Mouse (Mus musculus) megakaryocyte progenitor cell, adult 5-6 weeks (primary cell): ENCODE data around the gene Ccdc124. TPM values are rescaled to one million over a fixed set of nuclear protein-coding genes. Genes with fewer than 3 reads are reported as not detected.
A peak's percentile ranks its signal among the peaks of the same experiment; 100 is the strongest.

Experiments
- ATAC-seq: replicated peaks from 2 replicates; pipeline ENCODE4 v1.8.0; 2016; ENCODE audit warnings: mild to moderate bottlenecking, moderate TSS enrichment, inconsistent platforms; ENCODE audit not compliant: poor library complexity
- total RNA-seq, 2 experiments: library from RNA; stranded (forward) in 1 of 2; stranded (reverse) in 1 of 2; fragments of 157-497, 149-512 nt in 1 of 2; fragments of 200-1000 nt in 1 of 2; gene quantifications; 2 replicates each; pipeline versions ENCODE4 v1.2.3 to v1.2.4; 2015 to 2017

Gene Ccdc124
- total RNA-seq, 2 experiments from 2014 or later: 27.6 to 33.9 TPM

GRCm38 (mm10) chr8:70849333-70849990 lies 24.3 kb downstream of the Ccdc124 start:
- ATAC-seq: no peak

- ATAC-seq: peak; percentile 51
Measured at GRCm38 (mm10) chr8:70846371-70847154, 27.2 kb downstream of the Ccdc124 start.

DNA sequence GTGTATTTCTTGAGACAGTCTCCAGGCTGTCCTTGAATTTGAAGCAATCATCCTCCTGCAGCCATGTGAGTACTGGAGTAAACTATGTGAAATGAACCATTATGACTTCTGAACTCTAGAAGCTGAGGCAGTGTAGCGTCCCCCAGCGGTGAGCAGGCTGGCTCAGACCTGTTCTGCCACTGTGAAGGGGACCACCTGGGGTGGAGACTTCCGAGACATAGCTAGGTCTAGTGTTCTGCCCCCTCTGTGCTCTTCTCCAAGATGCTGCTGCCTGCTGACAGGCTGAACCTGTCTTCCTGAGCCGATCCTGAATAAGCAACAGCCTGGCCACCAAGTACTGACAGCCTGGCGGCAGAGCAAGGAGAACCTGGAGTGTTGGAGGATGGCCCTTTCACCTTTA lies 28.6 kb downstream of the Ccdc124 start:
- no peak for ATAC-seq

DNA sequence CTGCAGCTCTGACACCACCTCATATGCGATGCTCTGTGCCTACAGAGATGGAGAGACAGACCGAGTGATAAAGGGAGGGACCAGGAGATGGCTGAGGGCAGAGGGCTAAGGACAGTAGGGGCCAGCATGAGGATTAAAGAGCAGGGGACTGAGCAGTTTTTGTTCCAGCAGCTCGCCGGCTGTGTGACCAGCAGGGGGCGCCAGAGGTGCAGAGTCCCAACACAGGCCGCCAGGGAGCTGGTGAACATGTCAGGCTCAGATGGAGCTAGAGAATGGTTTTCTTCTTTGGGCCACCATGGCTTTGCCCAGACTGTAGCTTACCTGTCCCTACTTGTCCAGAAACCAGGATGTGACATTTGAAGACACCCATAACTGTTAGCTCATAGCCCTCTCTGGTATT lies 29.2 kb downstream of the Ccdc124 start:
- peak; percentile 49 for ATAC-seq

- ATAC-seq: no peak
Measured at GRCm38 (mm10) chr8:70843941-70844340, 29.8 kb downstream of the Ccdc124 start.

DNA sequence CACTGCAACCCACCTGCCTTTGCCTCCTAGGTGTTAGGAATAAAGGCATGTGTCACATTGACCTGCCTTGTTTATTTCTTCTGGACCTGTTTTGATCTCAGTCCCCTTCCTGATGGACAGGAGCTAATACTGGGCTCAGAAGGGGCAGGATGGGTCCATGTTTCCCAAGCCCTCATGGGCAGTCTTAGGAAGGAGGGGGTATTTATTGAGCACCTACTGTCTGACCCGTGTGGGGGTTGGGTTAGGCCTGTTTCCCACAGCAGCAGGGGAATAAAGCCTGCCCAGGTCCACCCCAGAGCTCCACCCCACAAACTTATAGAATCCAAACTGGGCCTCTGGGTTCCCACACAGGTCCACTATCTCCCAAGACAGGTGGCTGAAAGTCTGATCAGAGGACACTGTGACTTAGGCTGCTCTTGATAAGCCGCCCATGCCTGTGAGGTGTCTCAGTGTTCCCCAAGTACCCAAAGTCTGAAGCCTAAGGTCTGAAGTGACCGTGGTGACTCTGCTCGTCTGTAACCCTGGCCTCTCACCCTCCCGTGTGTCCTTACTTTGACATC lies 30.4 kb downstream of the Ccdc124 start:
- 0 out of 2 replicates have a peak, but pooled peaks have one; percentile 5 for ATAC-seq

DNA sequence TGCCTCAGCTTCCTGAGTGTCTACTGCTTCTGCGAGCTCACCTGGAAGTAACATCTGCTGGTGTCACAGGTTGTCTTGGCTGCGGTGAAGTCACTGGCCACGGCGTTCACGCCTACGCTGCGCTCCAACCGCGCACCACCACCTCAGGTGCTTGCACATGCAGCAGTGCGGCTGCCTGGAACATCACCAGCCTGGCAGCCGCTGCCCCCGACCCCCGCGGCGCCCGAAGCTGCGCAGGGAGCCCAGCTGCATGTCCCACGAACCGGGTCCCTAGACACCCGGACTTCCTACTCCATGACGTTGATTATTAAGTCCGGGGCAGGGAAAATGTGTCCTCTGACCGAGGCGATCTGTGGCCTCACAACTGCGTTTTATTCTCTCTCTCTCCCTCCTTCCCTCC lies 31.3 kb downstream of the Ccdc124 start:
- no peak for ATAC-seq

- peak; percentile 42 for ATAC-seq
Measured at GRCm38 (mm10) chr8:70841147-70842072, 32.3 kb downstream of the Ccdc124 start.

DNA sequence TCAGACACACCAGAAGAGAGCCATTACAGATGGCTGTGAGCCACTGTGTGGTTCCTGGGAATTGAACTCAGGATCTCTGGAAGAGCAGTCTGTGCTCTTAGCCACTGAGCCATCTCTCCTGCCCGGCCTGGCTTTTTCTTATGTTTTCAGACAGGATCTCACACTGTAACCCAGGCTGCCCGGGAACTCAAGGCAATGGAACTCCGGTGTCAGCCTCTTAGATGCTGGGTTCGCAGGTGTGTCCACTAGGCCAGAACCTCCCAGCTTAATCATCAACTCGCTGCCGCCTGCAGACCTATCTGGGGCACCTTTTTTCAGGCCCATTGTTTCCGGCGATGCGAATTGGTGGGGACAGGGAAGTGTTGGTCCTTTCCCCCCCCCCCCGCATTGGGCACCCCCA lies 33.1 kb downstream of the Ccdc124 start:
- ATAC-seq: no peak

GRCm38 (mm10) chr8:70839408-70840351 lies 34.1 kb downstream of the Ccdc124 start, which contains the start of gene Arrdc2:
TSS of gene Arrdc2 (minus strand) at chr8:70839720.
- peak; percentile 78 for ATAC-seq

DNA sequence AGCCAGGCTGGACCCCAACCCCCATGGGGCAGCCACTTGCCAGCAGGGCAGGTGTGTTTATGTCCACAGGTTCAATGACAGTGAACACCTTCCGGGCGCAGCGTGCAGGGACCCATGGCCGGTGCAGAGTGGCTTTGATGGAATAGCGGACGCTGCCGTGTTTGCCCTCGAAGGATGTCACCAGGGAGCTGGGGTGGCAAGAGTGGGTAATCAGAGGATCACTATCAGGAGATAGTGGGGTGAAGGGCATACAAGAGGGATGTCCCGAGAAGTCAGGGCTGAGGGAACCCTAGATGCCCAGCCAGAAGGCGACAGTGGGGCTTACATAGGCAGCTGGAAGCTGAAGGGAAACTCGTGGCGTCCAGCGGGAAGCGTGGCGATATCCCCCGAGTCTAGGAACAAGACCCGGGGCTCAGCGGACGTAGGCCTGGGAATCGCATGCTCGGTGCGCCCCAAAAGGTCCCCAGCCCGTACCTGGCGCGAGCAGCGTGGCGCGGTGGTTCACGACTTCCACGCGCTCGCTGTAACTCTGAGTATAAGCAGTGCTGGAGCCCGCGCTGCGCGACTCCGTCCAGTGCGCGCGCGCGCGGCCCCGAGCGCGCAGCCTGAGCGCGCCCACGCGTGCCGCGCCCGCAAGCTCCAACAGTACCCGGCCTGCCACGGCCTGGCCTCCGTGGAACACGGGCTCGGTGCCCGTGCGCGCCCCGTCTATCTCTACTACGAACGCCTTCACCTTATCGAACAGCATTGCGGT lies 34.9 kb downstream of the Ccdc124 start:
- no peak for ATAC-seq

DNA sequence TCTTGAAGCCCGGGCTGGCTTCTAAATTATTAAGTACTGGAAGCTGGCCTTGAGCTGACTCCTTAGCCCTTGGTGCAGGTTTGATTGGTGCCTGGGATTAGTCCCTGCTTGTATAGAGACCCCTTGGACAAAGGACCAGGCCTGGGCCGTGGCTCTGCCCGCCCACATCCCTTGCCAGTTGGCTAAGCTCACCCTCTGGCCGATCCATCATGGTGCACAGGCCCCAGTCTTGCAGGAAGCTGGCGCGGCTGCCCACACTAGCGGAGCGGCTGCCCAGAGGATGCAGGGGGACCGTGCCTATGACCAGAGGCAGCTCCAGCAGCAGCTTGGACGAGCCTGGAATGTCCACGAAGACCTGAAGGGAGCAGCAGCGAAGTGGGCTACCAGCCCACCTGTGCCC lies 37.1 kb downstream of the Ccdc124 start:
- no peak for ATAC-seq

DNA sequence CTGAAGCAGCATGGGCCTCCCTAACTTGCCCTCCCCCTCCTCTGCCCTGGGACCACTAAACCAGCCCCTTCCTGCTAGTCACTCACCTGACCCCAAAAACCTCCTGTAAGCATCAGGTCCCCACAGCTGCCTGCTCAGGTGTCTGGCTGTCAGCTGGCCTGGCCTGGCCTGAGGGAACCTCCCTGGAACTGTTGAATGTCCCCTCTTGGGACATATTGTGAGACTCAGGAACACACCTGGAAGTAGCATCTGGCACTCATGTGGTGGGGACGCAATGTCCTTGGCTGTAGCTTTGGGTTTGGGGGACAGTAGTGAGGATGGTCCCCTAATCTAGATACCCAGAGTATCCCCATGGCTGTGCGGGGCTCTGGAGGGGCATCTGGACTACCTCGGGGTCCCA lies 39.7 kb downstream of the Ccdc124 start:
- ATAC-seq: no peak

DNA sequence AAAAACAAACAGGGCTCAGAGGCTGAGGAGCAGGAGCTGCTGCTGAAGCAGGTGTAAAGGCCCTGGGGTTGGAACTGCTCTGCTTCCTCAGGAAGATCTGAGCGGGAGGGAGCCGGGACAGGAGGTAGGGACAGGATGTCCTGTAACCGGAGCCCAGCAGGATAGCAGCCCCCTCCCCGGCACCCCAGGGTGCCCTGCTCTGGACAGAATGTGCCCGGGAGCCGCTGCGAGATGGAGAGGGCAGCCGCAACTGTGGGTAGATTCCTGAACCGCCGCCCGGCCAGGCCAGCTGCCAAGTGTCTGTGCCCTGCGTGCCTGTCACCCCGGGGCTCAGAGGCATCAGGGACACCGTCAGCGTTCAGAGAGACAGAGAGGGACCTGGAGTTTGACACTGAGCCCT lies 40.2 kb downstream of the Ccdc124 start:
- 0 out of 2 replicates have a peak, but pooled peaks have one; percentile 30 for ATAC-seq

- ATAC-seq: peak; percentile 71
Measured at GRCm38 (mm10) chr8:70833018-70833482, 40.7 kb downstream of the Ccdc124 start.

GRCm38 (mm10) chr8:70832371-70832770 lies 41.4 kb downstream of the Ccdc124 start:
- no peak for ATAC-seq

DNA sequence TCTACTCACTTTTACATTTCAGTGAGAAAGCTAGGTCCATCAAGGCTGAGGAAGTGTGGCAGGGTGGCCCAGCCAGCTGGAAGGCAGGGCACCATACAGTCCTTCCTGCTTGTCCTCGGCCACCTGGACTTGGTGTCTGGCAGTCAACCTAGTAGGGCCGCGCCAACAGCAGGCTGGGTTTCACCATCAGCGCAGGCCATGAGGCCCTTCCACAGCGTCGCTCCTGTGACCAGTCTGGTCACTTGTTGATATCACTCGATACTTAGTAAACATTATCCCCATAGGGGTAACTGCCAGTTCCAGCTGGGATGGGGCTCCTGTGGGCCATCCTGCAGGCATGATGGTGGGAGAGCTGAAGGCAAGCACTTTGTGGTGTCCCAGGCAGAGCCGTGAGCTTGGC lies 42.2 kb downstream of the Ccdc124 start:
- no peak for ATAC-seq

DNA sequence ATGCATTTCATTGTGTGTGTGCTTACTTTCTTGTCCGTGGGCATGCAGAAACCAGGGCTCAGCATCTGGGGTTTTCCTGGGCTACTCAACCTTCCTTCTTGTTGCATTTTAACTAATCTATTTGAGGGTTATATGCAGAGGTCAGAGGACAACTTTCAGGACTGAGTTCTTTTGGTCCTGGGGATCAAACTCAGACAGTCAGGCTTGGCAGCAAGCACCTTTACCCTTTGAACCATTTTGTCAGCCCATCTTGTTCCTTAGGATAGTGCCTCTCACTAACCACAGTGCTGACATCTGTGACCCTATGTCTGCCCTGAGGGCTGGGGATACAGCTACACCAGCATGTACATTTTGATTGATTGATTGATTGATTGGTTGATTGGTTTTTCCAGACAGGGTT lies 45.9 kb downstream of the Ccdc124 start:
- no peak for ATAC-seq

- peak; percentile 50; the same call in 1 of the 2 replicates for ATAC-seq
Measured at GRCm38 (mm10) chr8:70827010-70827409, 46.7 kb downstream of the Ccdc124 start.
